ENCODE assay signal across 15 mouse cellular contexts in genomic region chr6:113534886-113535285, GRCm38 (mm10). TPM values are rescaled to one million over a fixed set of nuclear protein-coding genes. Genes with fewer than 3 reads are reported as not detected.
"Had no signal": no experiment of that assay in that cellular context is flagged by ENCODE, and none has a peak within 500 bp of the region (broad histone marks: within the 10 kb centered on the region; RNA-seq: fewer than 3 reads in every experiment).

No protein-coding gene starts in this region.

- DNase-seq: gastrocnemius, postnatal 14 days; gastrocnemius, postnatal 36 days; heart, adult 18-20 months; heart, postnatal 14 days; heart, postnatal 36 days; kidney, adult 11 months; kidney, adult 2 months; kidney, adult 9 months; kidney, postnatal 14 days; kidney, postnatal 36 days; layer of hippocampus, adult 9-11 months; layer of hippocampus, postnatal 36 days; left cerebral cortex, postnatal 4 days had no signal

RNA-seq across cellular contexts. Expression of gene Prrt3, which starts 33.2 kb away (rescaled TPM):
- polyA plus RNA-seq: gonadal fat pad, adult 2 months; liver, adult 2 months had no signal
